ENCODE assay signal across 31 mouse cellular contexts in genomic region chr6:53513380-53513779, GRCm38 (mm10).
"Had no signal": no experiment of that assay in that cellular context is flagged by ENCODE, and none has a peak within 500 bp of the region (broad histone marks: within the 10 kb centered on the region; RNA-seq: fewer than 3 reads in every experiment).

No protein-coding gene starts in this region.

- H3K27ac ChIP-seq: heart, embryonic 10.5 days; heart, embryonic 13.5 days; heart, embryonic 15.5 days; hindbrain, embryonic 10.5 days; hindbrain, embryonic 12.5 days; hindbrain, embryonic 13.5 days; hindbrain, embryonic 14.5 days; hindbrain, embryonic 15.5 days; hindbrain, postnatal 0 days; intestine, embryonic 15.5 days; kidney, embryonic 15.5 days; kidney, postnatal 0 days; layer of hippocampus, adult 2 months had no signal

- DNase-seq: heart, postnatal 10 days; heart, postnatal 14 days; heart, postnatal 36 days; heart, postnatal 4 days; kidney, adult 11 months; kidney, adult 18-20 months; kidney, adult 2 months; kidney, adult 8-10 months; kidney, adult 9 months; kidney, postnatal 10 days; kidney, postnatal 14 days; kidney, postnatal 25 days; kidney, postnatal 36 days; kidney, postnatal 4 days; layer of hippocampus, adult 9-11 months; layer of hippocampus, postnatal 36 days had no signal

- H3K4me1 ChIP-seq: hindbrain, embryonic 12.5 days; hindbrain, embryonic 15.5 days; intestine, embryonic 15.5 days; kidney, embryonic 15.5 days had no signal

- H3K4me3 ChIP-seq: heart, embryonic 10.5 days; heart, embryonic 12.5 days; heart, embryonic 13.5 days; heart, embryonic 15.5 days; hindbrain, embryonic 10.5 days; hindbrain, embryonic 12.5 days; hindbrain, embryonic 13.5 days; hindbrain, embryonic 15.5 days; intestine, embryonic 15.5 days; kidney, embryonic 15.5 days; layer of hippocampus, adult 2 months had no signal

- H3K9ac ChIP-seq: heart, embryonic 12.5 days; heart, embryonic 13.5 days; heart, embryonic 15.5 days; hindbrain, embryonic 12.5 days; hindbrain, embryonic 13.5 days; hindbrain, embryonic 14.5 days; hindbrain, embryonic 15.5 days; intestine, embryonic 15.5 days; kidney, embryonic 15.5 days had no signal

- H3K4me2 ChIP-seq: heart, embryonic 11.5 days; heart, embryonic 12.5 days; heart, embryonic 13.5 days; heart, embryonic 15.5 days; hindbrain, embryonic 12.5 days; hindbrain, embryonic 13.5 days; hindbrain, embryonic 14.5 days; hindbrain, embryonic 15.5 days; intestine, embryonic 15.5 days; kidney, embryonic 15.5 days had no signal

- H3K36me3 ChIP-seq: heart, embryonic 10.5 days; heart, embryonic 12.5 days; heart, embryonic 13.5 days; heart, embryonic 15.5 days; hindbrain, embryonic 10.5 days; hindbrain, embryonic 12.5 days; hindbrain, embryonic 13.5 days; hindbrain, embryonic 15.5 days; intestine, embryonic 15.5 days; kidney, embryonic 15.5 days had no signal

- H3K9me3 ChIP-seq: heart, embryonic 10.5 days; heart, embryonic 12.5 days; heart, embryonic 13.5 days; heart, embryonic 15.5 days; hindbrain, embryonic 10.5 days; hindbrain, embryonic 12.5 days; hindbrain, embryonic 13.5 days; hindbrain, embryonic 15.5 days; intestine, embryonic 15.5 days; kidney, embryonic 15.5 days had no signal

- H3K27me3 ChIP-seq: heart, embryonic 12.5 days; heart, embryonic 13.5 days; heart, embryonic 15.5 days; hindbrain, embryonic 12.5 days; hindbrain, embryonic 13.5 days; hindbrain, embryonic 15.5 days; intestine, embryonic 15.5 days; kidney, embryonic 15.5 days had no signal
